Mouse (Mus musculus) myocyte (in vitro differentiated cells): ENCODE results near the gene Ube4b. TPM values are rescaled to one million over a fixed set of nuclear protein-coding genes. Genes with fewer than 3 reads are reported as not detected.

Source experiments
- H3K27me3 ChIP-seq: one replicate; pipeline ENCODE4 v1.6.1; 2011; ENCODE audit not compliant: control insufficient read depth, insufficient read depth, insufficient read length
- H3K36me3 ChIP-seq: one replicate; pipeline ENCODE4 v1.6.1; 2011; ENCODE audit not compliant: control insufficient read depth, insufficient read depth
- H3K4me2 ChIP-seq: one replicate; pipeline ENCODE4 v1.6.1; 2011; ENCODE audit warnings: low read depth, control low read depth
- H3K4me3 ChIP-seq: one replicate; pipeline ENCODE4 v1.5.1; 2011; ENCODE audit warnings: mild to moderate bottlenecking, control low read depth, moderate library complexity
- H3K79me2 ChIP-seq: one replicate; pipeline ENCODE4 v1.6.1; 2011; ENCODE audit not compliant: control insufficient read depth, insufficient read depth
- H3ac ChIP-seq: one replicate; pipeline ENCODE4 v1.6.1; 2011; ENCODE audit not compliant: control insufficient read depth, insufficient read length
- CEBPB ChIP-seq: IDR thresholded peaks from 2 replicates; pipeline ENCODE4 v1.6.1; 2011; ENCODE audit warnings: mild to moderate bottlenecking, moderate library complexity; ENCODE audit not compliant: poor library complexity, insufficient read depth, severe bottlenecking
- E2F4 ChIP-seq: IDR thresholded peaks from one replicate; pipeline ENCODE4 v1.6.1; 2011; ENCODE audit warnings: mild to moderate bottlenecking, control low read depth, moderate library complexity; ENCODE audit not compliant: insufficient read depth
- MAX ChIP-seq: IDR thresholded peaks from one replicate; pipeline ENCODE4 v1.6.1; 2011; ENCODE audit warnings: low read depth, mild to moderate bottlenecking, control low read depth
- MYOD1 ChIP-seq, 3 experiments: IDR thresholded peaks; one replicate each; pipeline ENCODE4 v1.6.1; 2011; ENCODE audit warnings: control low read depth in 2 of 3, low read depth in 2 of 3, mild to moderate bottlenecking in 2 of 3, moderate library complexity in 1 of 3; ENCODE audit not compliant: insufficient read length in 2 of 3, control insufficient read depth in 1 of 3
- MYOG ChIP-seq, 3 experiments: IDR thresholded peaks; one replicate each; pipeline ENCODE4 v1.6.1; 2011; ENCODE audit warnings: control low read depth in 2 of 3, low read depth in 2 of 3, mild to moderate bottlenecking in 2 of 3; ENCODE audit not compliant: insufficient read length in 2 of 3, control insufficient read depth in 1 of 3, insufficient read depth in 1 of 3
- POLR2A ChIP-seq: IDR thresholded peaks from one replicate; pipeline ENCODE4 v1.6.1; 2011; ENCODE audit warnings: low read depth, mild to moderate bottlenecking, control low read depth, moderate library complexity; ENCODE audit not compliant: insufficient read length
- POLR2AphosphoS2 ChIP-seq: IDR thresholded peaks from one replicate; pipeline ENCODE4 v1.6.1; 2011; ENCODE audit warnings: low read depth, control low read depth; ENCODE audit not compliant: insufficient read length
- REST ChIP-seq: IDR thresholded peaks from one replicate; pipeline ENCODE4 v1.6.1; 2011; ENCODE audit warnings: mild to moderate bottlenecking, control low read depth, moderate library complexity; ENCODE audit not compliant: insufficient read depth, insufficient read length
- SRF ChIP-seq: IDR thresholded peaks from one replicate; pipeline ENCODE4 v1.6.1; 2011; ENCODE audit warnings: low read depth; ENCODE audit not compliant: control insufficient read depth, insufficient read length
- TCF12 ChIP-seq: IDR thresholded peaks from one replicate; pipeline ENCODE4 v1.6.1; 2011; ENCODE audit warnings: mild to moderate bottlenecking, control low read depth; ENCODE audit not compliant: poor library complexity, insufficient read depth, severe bottlenecking
- TCF3 ChIP-seq: IDR thresholded peaks from one replicate; pipeline ENCODE4 v1.6.1; 2011; ENCODE audit warnings: low read depth, control low read depth; ENCODE audit not compliant: insufficient read length
- USF1 ChIP-seq: IDR thresholded peaks from one replicate; pipeline ENCODE4 v1.6.1; 2011; ENCODE audit warnings: low read depth, mild to moderate bottlenecking, control low read depth, moderate library complexity
- polyA plus RNA-seq: library from polyadenylated mRNA; unstranded; fragments of >200 nt; fragmentation: generic; extraction: Trizol; gene quantifications from one replicate; pipeline ENCODE4 v1.2.1, GENCODE M21; 2012; ENCODE audit warnings: missing spikeins

Gene Ube4b
- polyA plus RNA-seq, 1 experiment, result 57.4 TPM

DNA sequence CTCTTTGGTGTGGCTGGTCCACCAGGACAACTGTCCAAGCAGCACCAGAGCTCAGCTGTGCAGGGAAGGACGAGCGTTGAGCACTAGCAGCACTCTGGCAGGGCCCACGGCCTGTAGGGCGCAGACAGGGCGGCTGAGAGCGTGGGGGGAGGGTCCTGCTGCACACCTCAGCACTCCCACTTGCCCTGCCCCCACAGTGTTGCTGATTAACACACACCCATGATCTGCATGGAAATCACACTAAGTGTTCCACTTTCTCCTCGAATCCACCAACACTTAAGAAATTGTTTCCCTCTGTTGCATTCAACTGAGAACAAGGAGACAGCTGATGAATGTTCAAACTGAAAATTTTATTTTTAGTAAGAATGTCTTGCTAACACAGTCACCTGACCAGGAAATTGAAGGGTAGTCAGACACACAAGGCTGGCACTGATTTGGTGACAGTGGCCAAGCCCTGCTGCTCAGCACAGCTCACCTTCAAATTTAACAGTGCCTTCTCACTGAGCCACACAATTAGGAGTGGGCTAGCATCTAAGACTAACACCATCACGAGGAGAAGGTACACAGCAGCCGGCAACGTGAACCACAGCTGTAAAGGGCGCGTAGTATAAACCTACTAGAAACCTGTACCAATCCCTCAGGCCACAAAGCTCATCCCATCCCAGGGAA lies 60.7 kb downstream of the Ube4b start:
- TF ChIP-seq USF1 (no peak), CEBPB (no peak), POLR2A (no peak)
- Histone ChIP-seq H3K27me3 (no peaks in the 10 kb centered on the region), H3K36me3 (peaks cover 31% of the 10 kb centered on the region), H3K79me2 (no peaks in the 10 kb centered on the region), H3ac (no peak overlapping the region), H3K4me3 (no peak overlapping the region), H3K4me2 (no peak overlapping the region)

DNA sequence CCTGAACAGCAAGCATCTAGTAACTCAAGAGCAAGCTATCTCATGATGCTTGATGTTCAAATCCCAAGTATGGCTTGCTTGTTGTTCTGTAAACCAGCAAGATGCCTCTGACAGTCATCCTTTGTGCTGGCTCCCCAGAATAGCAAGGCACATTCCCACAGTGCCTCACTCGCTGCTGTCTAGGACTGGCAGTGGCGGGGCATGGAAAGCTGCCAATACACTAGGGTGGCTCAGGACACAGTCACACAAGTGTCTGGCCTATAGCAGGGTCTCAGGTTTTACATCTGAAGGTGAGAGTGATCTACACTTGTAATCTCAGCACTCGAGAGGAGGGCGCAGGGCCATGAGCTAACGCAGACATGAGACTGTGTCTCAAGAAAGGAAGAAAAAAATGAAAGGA lies 61.7 kb downstream of the Ube4b start:
- Histone ChIP-seq H3K36me3 (peaks cover 26% of the 10 kb centered on the region), H3K4me3 (no peak overlapping the region), H3K27me3 (no peaks in the 10 kb centered on the region), H3ac (no peak overlapping the region), H3K4me2 (no peak overlapping the region), H3K79me2 (no peaks in the 10 kb centered on the region)
- no peak for TF ChIP-seq MYOG (IDR thresholded peaks at IDR 0.05; ENCODE audit: control insufficient read depth in 1 of 3, insufficient read depth in 1 of 3, insufficient read length in 2 of 3, low read depth in 2 of 3)
- TF ChIP-seq CEBPB, result no peak
- no peak for TF ChIP-seq MYOD1 (IDR thresholded peaks at IDR 0.05; ENCODE audit: control insufficient read depth in 1 of 3, insufficient read length in 2 of 3, low read depth in 2 of 3)
- TF ChIP-seq SRF, result no peak
- TF ChIP-seq TCF3, result no peak
- TF ChIP-seq E2F4, result no peak
- no peak for TF ChIP-seq MAX
- no peak for TF ChIP-seq POLR2AphosphoS2
- no peak for TF ChIP-seq REST
- TF ChIP-seq POLR2A, result no peak
- TF ChIP-seq USF1, result no peak
- TF ChIP-seq TCF12, result no peak

DNA sequence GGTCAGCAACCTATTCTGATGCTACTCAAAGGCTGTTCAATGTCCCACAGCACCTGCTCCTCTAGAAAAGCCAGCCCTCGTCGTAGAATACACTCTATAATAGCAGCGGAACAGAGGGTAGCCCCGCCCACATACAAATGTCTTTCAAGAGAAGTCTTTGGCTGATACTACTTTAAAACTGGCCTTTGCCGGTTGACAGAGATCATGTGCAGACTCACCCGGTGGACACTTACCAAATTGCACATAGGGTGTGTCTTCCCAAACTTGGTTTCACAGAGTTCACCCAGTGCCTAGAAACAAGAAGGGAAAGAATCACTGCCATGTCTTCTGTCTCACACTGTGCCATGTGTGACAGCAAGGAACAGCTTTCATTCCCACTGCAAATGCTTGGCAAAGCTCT lies 65.5 kb downstream of the Ube4b start:
- H3K4me3 ChIP-seq, result no peak overlapping the region
- H3K79me2 ChIP-seq, result no peaks in the 10 kb centered on the region
- TF ChIP-seq MYOD1 (IDR thresholded peaks at IDR 0.05; ENCODE audit: control insufficient read depth in 1 of 3, insufficient read length in 2 of 3, low read depth in 2 of 3) (no peak), POLR2A (no peak), MAX (no peak), POLR2AphosphoS2 (no peak), USF1 (no peak), TCF12 (no peak), CEBPB (no peak), REST (no peak), MYOG (IDR thresholded peaks at IDR 0.05; ENCODE audit: control insufficient read depth in 1 of 3, insufficient read depth in 1 of 3, insufficient read length in 2 of 3, low read depth in 2 of 3) (no peak), E2F4 (no peak)
- H3K4me2 ChIP-seq, result no peak overlapping the region
- no peaks in the 10 kb centered on the region for H3K27me3 ChIP-seq
- peaks cover 23% of the 10 kb centered on the region for H3K36me3 ChIP-seq
- no peak overlapping the region for H3ac ChIP-seq

DNA sequence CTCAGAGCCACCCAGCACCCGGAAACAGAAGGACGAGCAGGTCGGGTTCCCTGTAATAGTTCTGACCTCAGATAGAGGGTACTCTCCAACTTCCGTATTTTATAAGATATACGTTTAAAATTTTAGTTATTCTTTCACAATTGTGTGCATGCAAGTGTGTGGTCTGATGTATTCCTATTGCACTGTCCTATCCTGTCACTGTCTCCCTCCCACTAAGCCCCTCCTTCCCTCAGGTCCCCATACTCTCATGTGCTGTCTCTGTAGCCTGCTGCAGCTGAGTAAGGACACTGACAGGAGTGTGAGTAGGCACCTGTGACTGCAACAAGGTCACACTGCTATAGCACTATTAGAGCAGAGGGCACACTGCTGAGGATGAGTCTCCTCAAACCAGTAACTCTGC lies 65.9 kb downstream of the Ube4b start:
- Histone ChIP-seq H3K4me2 (no peak overlapping the region), H3K36me3 (peaks cover 27% of the 10 kb centered on the region), H3ac (no peak overlapping the region), H3K79me2 (no peaks in the 10 kb centered on the region), H3K27me3 (no peaks in the 10 kb centered on the region), H3K4me3 (no peak overlapping the region)
- no peak for TF ChIP-seq USF1
- no peak for TF ChIP-seq TCF3
- TF ChIP-seq E2F4, result no peak
- TF ChIP-seq SRF, result no peak
- TF ChIP-seq TCF12, result no peak
- no peak for TF ChIP-seq MYOG (IDR thresholded peaks at IDR 0.05; ENCODE audit: control insufficient read depth in 1 of 3, insufficient read depth in 1 of 3, insufficient read length in 2 of 3, low read depth in 2 of 3)
- TF ChIP-seq CEBPB, result no peak
- no peak for TF ChIP-seq REST
- TF ChIP-seq POLR2AphosphoS2, result no peak
- no peak for TF ChIP-seq MAX
- no peak for TF ChIP-seq POLR2A
- TF ChIP-seq MYOD1 (IDR thresholded peaks at IDR 0.05; ENCODE audit: control insufficient read depth in 1 of 3, insufficient read length in 2 of 3, low read depth in 2 of 3), result no peak

DNA sequence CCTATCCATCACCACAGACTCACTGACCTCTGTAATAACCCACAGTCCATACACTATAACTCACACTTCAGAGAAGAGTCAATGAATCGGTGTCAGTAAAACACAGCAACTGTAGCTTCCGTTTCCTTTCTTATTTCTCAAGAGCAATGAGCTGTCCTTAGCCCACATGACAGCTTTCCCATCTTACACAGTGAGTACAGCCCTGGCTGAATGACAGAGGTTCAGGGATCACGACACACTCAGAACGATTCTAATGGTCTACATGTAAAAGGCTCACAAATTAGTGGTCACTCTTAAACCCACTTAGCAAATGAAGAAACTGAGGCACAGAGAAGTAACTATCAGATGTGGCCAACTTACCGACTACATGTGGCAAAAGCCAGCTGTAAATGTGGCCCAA lies 68.6 kb downstream of the Ube4b start:
- TF ChIP-seq POLR2AphosphoS2 (no peak), E2F4 (no peak), TCF3 (no peak), MYOD1 (IDR thresholded peaks at IDR 0.05; ENCODE audit: control insufficient read depth in 1 of 3, insufficient read length in 2 of 3, low read depth in 2 of 3) (no peak), SRF (no peak), REST (no peak), MAX (no peak), CEBPB (no peak), TCF12 (no peak), MYOG (IDR thresholded peaks at IDR 0.05; ENCODE audit: control insufficient read depth in 1 of 3, insufficient read depth in 1 of 3, insufficient read length in 2 of 3, low read depth in 2 of 3) (no peak), POLR2A (no peak), USF1 (no peak)
- H3K27me3 ChIP-seq, result no peaks in the 10 kb centered on the region
- no peak overlapping the region for H3K4me3 ChIP-seq

More for the DNA sequence above, 68.6 kb downstream of the Ube4b start:
- Histone ChIP-seq H3K4me2 (no peak overlapping the region), H3K36me3 (peaks cover 37% of the 10 kb centered on the region), H3K79me2 (no peaks in the 10 kb centered on the region), H3ac (no peak overlapping the region)
